Mouse (Mus musculus): ENCODE measurements at regions not wholly inside any gene's neighbourhood (a gene's known extent, or its start where the extent isn't known, plus 50 kb on each side); places are given as distances from the start of the nearest gene placed in this dataset.

DNA sequence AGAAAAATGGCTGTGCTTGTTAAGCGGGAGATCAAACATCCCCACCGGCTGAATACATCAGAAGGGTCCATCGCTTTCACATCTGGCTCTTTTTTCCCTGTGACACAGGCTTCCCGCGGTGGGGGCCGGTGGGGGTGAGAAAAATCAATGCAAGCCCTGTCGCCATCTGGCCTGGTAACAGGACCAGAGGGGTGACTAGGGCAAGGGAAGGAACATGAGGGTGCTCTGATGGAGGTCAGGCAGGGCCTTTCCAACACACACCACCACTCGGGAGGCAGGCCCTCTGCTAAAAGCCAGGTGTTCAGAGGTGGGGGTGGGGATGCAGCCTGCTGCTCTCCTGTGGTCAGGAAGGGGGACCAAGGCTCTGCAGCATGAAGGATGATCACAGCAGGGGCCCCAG, 107.5 kb upstream of the Syt13 start:
- DNase-seq, result peak; percentile 55

DNA sequence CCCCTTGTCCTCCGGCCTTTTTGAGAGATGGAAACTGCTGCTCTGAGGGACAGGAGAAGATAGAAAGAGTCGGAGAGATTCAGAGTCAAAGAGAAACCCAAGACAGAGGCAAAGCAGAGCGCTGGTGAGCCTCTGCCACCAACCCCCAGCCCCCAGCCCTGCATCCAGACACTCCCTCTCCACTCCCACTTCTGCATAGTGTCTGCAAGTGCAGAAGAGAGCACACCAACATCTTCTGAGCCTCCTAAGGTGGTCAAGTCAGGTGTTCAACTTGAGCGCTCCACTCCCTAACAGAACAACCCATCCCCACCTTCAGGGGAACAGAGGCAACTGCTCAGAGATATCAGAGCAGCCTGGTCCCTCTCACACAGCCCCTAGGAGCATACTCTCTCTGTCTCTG, 106.8 kb upstream of the Syt13 start:
- DNase-seq, result no peak

DNA sequence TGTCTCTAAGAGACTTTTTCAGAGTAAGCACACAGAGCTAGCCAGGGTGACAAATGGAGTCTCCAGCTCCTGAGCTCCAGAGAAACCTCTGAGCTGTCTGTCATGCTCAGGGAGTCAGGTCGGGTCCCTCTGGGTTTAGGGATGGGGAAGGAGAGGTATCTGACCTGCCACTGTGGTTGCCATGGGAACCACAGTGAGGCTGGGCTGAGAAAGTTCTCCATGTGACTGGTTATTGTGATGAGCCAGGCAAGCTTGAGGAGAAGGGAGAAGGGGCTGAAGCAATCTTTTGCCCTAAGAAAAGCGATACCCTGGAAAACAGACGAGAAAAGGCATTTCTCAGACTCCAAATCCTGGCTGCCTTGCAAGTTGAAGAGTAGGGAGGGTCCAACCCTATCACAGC, 105.7 kb upstream of the Syt13 start:
- no peak for DNase-seq

DNA sequence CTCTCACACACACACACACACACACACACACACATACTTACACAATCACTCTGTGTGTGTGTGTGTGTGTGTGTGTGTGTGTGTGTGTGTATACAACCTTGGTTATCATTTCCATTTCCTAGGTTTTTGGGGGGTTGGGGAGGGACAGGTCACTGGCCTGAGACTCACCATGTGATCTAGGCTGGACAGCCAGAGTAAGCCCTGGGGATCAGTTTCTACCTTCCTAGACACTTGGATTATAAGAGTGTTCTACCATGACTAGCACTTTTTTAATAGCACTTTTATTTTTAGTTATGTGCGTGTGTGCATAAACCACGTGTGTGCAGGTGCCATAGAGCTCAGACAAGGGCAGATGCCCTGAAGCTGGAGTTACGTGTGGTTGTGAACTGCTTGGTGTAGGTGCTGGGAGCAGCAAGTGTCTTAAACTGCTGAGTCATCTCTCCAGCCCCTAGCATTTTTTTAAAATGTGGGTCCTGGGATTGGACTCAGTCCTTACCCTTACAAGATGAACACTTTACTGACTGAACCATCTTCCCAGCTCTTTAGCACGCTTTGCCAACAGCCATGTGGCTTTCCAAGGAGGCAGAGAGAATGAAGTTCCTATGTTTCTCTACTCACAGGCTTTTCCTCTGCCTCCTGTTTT, 105.1 kb upstream of the Syt13 start:
- no peak for DNase-seq

DNA sequence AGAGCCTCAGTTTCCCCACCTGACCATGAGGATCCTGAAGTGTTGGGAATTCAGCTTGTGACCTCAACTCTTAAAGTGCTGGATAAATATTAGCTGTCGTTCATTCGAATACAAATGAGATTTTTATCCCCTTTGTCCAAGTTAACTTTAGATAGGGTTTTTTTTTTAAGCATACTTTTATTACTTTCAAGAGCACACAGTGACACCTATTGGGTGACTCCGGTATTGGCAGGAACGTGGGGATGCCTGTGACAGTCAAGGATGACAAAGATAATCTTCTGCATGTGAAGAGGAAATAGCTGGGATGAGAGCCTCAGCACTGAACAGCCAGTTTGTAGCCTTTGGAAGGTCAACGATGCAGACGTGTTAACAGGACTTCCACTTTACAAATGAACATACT, 103.9 kb upstream of the Syt13 start:
- DNase-seq, result peak; percentile 73

DNA sequence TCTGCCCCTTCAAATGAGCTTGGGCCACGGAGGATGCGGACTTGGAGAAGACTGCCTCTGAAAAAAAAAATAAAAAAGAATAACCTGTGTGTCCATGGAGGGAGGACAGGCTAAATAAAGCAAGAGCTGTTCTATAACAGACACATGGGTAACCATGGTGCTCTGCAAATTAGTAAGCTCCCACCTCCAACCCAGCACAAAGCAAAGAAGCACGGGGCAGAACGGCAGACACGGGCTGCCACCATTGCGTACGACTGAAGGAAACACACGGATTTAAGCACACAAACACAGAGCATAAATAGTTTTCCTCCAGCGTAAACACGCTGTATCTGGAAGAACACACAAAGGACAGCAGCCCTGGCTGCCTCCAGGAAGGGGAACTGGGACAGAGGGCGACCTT, 101.9 kb upstream of the Syt13 start:
- no peak for DNase-seq

DNA sequence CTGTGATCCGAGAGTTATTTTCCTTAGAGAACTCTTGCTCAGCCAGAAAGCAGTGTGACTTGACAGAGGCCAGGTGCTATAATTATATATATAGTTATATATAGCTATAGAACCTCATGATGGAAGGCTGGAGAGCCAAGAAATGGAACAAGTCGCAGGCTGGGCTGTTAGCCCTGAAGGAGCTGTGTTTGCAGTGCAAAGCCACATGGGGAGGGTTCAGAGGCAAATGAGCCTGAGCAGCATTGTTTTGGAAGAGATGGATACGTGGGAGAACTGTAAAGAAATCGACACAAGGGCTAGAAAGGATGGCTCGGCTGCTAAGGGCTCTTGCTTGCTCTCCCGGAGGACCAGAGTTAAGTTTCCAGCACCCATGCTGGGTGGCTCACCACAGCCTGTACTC, 95.3 kb upstream of the Syt13 start:
- no peak for DNase-seq

DNA sequence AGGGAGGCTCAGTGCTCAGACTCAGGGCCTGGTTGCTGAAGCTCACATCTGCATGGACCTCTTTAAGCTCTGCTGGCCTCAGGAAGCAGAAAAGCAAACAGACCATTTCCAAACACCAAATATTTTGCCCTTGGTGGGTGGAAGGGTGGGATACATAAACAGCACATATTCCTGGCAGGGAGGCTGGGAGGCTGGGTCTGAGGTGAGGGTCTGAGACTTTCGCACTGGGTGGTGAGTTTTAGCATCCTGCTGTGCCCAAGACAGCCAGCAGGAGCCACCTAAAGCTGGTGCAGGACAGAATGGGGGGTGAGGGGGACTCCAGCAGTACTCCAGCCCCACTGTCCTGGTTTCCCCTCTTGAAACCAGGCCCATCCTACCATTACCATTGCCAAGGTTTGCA, 90.6 kb upstream of the Syt13 start:
- DNase-seq, result no peak

DNA sequence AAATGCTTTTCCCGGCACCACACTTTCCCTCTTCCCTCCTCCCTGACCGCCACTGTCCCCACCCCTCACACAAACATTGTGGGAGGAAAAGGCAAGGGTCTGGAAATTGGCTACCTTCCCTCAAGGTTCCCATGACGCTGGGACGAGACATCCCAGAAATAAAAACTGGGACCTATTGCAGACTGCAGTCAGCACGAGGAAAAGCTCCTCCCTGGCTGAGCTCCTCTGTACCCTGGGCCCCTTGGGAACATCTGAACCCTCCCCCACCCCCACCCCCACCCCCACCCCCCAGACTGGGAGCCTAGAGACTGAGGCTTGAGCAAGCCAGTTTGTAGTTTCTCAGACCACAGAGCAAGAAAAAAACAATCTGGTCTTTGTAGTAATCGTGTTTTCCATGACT, 89.5 kb upstream of the Syt13 start:
- no peak for DNase-seq

DNA sequence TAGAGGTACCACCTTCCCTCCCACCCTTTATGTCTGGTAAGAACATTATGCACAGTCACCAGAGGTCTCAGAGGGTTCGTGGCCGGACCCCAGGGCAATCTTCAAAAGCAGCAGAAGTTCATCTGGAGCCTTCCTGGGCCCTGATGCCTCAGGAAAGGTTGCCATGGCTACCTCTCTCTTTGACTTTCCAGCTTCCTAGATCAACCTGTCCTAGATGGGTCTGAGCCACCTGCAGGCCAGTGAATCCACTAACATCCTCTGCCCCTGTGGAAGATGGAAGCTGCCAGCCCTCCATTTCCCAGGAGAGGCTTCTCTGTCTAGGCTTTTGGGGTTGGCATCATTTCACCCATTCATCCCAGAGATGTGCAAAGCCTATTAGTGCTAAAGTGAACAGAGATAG, 84.8 kb upstream of the Syt13 start:
- DNase-seq, result no peak

DNA sequence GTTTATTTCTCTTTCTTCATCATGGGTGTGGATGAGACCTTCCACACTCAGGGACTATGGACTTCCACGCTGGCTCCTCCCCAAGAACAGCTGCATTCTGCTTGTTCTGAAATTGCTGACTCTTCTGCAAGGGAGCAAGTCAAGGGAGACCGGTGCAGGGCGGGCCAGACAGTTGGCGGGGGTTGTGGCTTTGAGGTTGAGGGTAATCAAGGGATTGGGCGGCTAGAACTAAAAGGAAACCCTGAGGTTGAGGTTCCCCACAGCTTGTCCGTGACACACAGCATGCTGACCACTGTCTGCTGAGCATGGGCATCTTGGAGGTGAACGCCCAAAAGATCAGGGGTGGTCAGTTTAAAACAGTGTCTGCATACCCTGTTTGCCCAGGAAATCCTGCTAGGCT, 83.1 kb upstream of the Syt13 start:
- DNase-seq, result no peak

DNA sequence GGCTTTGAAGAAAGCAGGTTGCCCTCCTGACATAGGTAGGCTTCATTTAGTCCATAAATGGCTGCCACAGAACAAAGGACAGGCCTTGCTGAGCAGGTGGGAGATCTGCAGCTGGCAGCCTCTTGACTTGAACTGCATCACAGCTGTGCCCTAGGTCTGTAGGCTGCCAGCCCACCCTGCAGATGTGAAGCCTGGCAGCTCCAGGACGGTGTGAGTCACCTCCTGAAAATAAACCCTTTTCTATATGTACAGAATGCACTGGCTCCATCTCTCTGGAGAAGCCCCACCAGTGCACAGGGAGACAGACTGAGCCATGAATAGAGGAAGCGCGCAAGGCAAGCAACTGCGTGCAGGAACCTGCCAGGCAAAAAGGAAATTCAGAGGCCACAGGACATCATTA, 78.7 kb upstream of the Syt13 start:
- no peak for DNase-seq

DNA sequence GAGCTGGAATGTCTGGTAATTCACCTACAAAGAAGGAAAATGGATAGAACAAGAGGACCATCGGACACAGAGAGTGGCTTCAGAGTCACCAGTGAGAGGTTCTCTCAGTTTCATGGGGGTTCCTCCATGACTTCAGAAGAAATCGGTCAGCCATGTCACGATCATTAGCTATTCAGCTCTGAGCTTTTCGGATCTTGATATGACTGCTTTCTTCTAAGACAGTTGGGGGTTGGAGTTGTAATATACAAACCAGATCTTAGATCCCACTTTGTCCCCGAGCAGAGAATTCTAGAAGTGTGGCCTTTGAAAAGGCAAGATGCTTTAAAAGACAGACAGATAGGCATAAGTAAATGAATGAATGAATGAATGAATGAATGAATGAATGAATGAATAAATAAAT, 76.9 kb upstream of the Syt13 start:
- DNase-seq, result no peak

DNA sequence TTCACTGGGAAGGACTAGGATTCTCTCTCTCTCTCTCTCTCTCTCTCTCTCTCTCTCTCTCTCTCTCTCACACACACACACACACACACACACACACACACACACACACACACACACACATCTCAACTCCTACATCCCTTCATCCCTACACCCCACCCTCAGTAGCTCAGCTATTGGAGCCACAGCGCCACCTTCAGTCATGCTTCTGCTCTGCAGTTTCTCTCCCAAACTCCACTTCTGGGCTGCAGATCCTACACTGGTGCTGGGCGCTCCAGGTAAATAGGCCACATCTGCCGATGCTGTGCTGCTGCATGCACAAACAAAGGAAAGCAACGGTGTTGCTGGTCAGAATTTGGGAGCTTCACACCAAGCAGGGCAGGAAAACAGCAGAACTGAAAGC, 74.9 kb upstream of the Syt13 start:
- DNase-seq, result peak; percentile 72

DNA sequence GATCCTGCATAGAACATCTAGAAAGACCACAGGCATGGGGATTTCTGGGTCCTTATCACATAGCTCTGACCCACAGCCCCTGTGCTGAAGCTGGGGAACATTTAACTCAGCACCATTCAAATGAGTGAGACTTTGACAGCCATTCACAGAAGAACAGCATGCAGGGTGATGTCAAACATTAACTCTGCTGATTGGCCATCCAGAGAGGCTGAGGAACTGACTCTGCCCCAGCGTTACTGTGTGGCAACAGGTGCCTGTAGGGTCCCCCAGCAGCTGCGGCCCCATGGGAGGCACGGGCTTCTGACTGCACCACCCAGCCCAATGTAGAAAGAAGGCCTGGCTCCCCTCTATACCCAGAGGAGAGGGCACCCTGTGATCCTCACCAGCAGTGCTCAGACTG, 73.3 kb upstream of the Syt13 start:
- DNase-seq, result no peak

DNA sequence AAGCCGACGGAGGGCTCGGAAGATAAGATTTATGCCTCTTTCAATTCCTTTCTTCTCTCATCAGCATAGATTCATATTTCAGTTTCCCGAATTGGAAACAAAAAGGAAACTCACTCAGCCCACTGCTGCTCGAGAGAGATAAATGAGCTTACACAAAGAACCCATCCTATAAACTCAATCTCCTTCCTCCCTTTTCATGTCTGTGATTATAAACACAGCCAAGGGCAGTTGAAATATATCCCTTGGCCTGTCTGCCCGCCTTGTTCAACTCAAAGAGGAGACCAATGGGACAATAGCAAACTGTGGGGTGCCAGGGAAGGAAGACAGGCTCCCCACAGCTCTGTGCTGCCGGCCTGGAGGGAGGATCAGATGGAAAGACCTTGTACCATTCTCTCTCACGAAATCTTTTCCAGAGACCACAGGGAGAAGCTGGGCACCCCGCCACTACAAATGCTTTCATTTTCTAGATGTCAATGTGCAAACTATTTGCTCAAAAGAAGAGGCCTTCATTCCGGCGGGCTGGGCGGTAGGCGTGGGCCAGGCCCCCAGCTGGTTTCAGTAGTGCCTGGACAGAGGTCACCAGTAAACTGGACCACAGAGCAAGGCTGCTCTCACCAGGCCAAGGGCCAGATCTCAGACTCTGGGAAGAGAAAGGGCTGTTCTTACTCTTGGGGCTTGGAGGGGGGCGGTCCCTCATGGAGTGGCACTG, 69.7 kb upstream of the Syt13 start:
- DNase-seq, result peak; percentile 33

DNA sequence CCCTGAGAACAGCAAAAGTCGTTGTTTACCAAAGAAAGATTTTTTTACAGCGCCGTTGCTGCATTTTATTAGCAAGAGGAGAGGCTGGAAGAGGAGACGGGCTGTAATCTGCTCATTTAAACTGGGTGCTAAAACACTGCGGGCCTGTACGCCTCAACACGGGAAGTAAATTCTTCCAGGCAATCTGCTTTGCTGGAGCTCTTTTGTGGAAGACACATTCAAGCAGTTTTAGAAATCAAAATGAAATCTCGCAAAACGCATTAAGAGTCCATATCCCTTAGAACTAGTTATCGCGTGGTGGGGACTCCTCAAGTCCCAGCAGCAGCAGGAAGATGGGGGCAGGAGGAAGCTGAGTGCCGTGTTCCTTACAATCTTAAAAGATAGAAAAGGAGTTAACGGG, 65.9 kb upstream of the Syt13 start:
- DNase-seq, result no peak

DNA sequence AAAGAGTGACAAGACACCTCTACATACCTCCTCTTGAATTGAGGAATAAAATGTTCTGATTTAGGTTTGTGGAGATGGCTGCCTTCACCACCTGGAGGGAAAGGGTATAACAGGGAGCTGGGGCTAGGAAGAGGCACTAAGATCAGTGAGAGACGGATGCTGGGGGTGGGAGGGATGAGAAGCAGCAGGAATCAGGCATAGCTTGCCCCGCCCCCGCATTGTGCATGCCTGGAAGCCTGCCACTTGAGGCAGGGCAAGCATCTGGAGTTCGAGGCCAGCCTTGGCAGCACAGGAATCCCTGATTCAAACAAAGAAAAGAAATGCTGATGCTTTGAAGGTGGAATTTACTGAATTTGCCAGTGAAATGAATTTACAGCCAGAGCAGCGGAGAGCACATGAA, 63.6 kb upstream of the Syt13 start:
- peak; percentile 50 for DNase-seq

DNA sequence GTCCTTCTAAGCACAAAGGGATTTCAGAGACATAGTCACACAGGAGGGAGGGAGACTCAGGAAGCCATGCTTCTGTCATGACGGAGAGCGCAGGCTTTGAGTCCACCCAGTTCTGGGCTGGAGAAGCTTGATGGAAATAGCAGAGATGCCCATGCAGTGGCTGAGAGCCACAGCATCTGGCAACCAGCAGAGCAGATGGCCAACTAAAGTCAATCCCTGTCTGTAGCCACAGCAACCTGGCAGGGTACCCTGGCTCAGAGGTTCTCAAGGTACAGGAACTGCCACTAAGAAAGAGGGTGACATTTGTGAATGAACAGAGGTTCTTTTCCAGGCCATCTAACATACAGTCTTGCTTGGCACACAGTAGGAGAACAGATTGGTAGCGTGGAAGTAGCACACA, 61.7 kb upstream of the Syt13 start:
- no peak for DNase-seq

DNA sequence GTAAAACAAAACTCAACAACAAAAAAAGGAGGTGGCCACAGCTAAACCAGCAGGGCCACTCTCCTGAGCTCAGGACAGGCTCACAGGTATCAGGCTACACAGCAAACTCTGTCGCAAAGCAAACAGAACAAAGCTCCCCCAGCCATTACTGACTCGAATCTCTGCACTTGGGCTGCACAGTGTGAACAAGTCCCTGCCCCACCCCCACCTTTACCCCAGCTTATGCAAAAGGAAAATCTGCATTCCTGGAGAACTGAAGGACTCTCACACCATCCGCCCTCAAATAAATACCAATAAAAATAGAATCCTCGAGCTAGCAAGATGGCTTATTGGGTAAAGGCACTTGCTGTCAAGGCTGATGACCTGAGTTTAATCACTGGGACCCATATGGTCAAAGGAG, 60.6 kb upstream of the Syt13 start:
- DNase-seq, result no peak

DNA sequence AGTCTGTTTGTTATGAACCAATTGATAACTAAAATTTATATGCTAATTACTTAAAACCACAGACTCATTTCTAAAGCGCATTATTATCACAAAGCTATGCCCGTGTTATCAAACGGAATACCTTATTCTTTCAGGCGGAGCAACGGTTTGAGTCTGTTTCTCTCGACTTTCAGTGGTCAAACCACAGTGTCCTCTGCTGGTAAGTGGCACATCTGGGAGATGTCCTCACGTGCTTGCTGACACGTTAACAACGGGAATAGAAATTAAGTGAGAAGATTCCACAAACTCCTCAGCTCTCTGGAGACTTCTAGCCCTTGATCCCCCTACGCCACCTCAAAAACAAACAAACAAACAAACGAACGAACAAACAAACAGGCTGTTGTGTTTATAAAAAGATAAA, 58.9 kb upstream of the Syt13 start:
- DNase-seq, result no peak

DNA sequence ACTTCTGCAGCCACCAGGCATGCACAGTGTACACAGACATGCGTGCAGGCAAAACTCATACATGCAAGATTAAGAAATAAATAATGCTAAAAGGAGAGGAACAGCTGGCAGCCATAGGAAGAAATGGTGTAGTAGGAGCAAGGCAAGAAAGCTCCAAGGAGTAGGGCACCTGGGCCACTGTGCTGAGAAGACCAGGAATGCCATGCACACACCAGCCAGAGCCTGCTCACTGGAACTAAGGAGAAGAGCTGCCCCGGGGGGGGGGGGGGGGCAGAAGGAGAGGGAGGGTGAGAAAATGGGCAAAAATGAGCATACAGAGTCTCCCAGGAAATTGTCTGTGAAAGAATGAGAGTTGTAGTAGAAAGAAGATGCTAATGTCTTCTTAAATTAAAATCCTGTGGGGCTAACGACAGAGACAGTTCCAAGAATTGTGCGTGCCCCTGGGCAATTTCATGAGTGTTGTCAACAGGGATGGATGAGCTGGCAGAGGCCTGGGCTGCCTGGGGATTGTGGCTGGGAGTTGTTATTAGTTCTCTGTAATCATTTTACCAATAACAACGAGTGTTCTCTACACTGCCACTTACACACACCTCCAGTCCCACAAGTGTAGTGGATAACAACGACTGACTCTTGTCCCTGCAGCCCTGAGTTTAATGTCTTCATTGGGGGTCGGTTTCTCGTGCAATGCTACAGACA, 54.2 kb upstream of the Syt13 start:
- no peak for DNase-seq

Measured in embryo, embryonic 11 days (tissue).